Mouse (Mus musculus) ES-Bruce4 (cell line): ENCODE data around the gene Sdk2.

Experiments used
- CTCF ChIP-seq: IDR thresholded peaks from one replicate; pipeline ENCODE4 v1.8.1; 2011; ENCODE audit warnings: low read depth, low read length
- POLR2A ChIP-seq: IDR thresholded peaks from one replicate; pipeline ENCODE4 v1.8.1; 2011; ENCODE audit warnings: low read length; ENCODE audit not compliant: insufficient read depth

DNA sequence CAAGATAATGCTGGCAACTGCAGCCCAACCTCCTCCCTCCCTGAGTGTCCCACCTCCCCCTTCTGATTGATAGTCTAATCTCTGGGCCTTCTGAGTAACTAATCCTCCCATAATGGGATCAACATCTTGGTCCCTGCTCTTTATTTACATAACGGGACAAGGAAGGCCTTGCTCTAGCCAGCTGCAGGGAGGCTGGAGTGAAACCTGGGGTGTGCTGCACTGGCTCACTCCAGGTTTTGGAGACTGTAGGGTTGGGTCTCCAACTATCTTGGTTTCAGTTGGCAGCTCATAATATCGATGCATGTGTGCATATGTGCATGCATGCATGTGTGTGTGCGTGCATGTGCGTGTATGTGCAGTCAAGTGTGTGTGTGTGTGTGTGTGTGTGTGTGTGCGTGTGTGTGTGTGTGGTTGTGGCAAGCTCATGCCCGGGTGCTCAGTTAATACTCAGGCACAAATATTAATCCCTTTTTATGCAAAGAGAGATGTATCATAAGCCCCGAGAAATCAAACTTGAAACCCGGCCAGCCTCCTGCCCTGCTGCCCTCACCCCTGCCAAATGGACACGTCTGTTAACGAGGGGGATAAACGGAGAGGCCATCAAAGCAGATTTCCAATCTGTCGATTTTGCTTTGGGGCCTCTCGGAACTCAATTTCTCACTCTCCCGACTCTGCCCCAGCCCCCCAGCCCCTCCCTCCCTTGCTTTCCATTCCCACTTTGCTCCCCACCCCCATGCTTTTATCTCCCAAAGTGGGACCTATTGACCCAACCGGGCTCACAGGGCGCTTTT, 91.8 kb downstream of the Sdk2 start:
- TF ChIP-seq CTCF (no peak), POLR2A (no peak)
